Mouse (Mus musculus) lung, adult 2 months (tissue): ENCODE measurements around the gene Adamts15.

ENCODE experiments used
- CTCF ChIP-seq: fragments of 200-500 bp; IDR thresholded peaks from 2 replicates; pipeline ENCODE4 v1.5.1; 2011; ENCODE audit warnings: mild to moderate bottlenecking, low read length, control low read depth; ENCODE audit not compliant: insufficient read depth
- POLR2A ChIP-seq: fragments of 200-500 bp; IDR thresholded peaks from 2 replicates; pipeline ENCODE4 v1.6.1; 2011; ENCODE audit warnings: low read depth, mild to moderate bottlenecking, control low read depth, low read length, borderline replicate concordance; ENCODE audit errors: extremely low read depth

DNA sequence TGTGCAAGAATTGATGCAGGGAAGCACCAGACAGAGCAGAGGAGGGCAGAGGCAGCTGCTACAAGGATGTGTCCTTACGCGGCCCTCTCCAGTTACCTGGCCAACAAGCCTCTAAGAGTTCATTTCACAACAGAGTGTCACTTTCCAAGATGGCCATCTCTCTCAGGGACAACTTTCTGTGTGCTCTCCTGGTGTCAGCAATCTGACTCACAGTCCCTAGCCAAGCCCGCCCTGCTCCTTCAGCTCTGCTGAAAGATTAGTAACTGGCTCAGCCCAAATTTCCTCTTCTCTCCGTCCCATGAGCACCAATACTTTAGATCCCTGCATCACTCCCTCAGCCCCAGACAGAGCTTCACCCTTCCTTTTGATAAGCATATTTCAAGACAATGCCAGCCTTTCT, 72.3 kb downstream of the Adamts15 start:
- TF ChIP-seq CTCF: no peak
- TF ChIP-seq POLR2A: no peak
